Mouse (Mus musculus): Measurements from ENCODE around the gene Haus3. TPM values are rescaled to one million over a fixed set of nuclear protein-coding genes. Genes with fewer than 3 reads are reported as not detected.

Gene Haus3
- polyA plus RNA-seq, 1 experiment from 2014 or later = 52.5 TPM

GRCm38 (mm10) chr5:34174550-34175402, 5.4 kb upstream of the Haus3 start:
- Histone ChIP-seq H3K27ac (no peak overlapping the region), H3K27me3 (no peaks in the 10 kb centered on the region), H3K4me1 (replicated peaks) (peaks cover 8% of the 10 kb centered on the region; the same call in 1 of the 2 replicates), H3K4me3 (replicated peaks) (no peak overlapping the region), H3K9ac (replicated peaks) (0 out of 2 replicates have a peak overlapping the region, but pooled peaks have one; percentile 34), H3K36me3 (peaks cover 68% of the 10 kb centered on the region), H3K9me3 (no peaks in the 10 kb centered on the region), H3K4me2 (no peak overlapping the region)
- 77% methylated on average over 5 of the region's 5 CpGs for WGBS
- no peak for ATAC-seq (ENCODE audit: insufficient number of reproducible peaks, insufficient read depth, low FRiP score, low TSS enrichment, low read depth)

GRCm38 (mm10) chr5:34174021-34174420, 4.7 kb upstream of the Haus3 start:
- WGBS = 78% methylated on average over 2 of the region's 2 CpGs
- no peaks in the 10 kb centered on the region for H3K27me3 ChIP-seq
- no peak for ATAC-seq (ENCODE audit: insufficient number of reproducible peaks, insufficient read depth, low FRiP score, low TSS enrichment, low read depth)
- H3K36me3 ChIP-seq = peaks cover 68% of the 10 kb centered on the region
- no peak overlapping the region for H3K4me2 ChIP-seq
- H3K4me1 ChIP-seq (replicated peaks) = peaks cover 9% of the 10 kb centered on the region; the same call in 1 of the 2 replicates
- H3K27ac ChIP-seq = no peak overlapping the region
- H3K4me3 ChIP-seq (replicated peaks) = no peak overlapping the region
- no peaks in the 10 kb centered on the region for H3K9me3 ChIP-seq
- no peak overlapping the region for H3K9ac ChIP-seq (replicated peaks)

- H3K27ac ChIP-seq = peak overlapping the region; percentile 62
- H3K4me2 ChIP-seq = no peak overlapping the region
- 91% methylated on average over 4 of the region's 4 CpGs for WGBS
- H3K9ac ChIP-seq (replicated peaks) = no peak overlapping the region
- H3K4me3 ChIP-seq (replicated peaks) = no peak overlapping the region
- ATAC-seq (ENCODE audit: insufficient number of reproducible peaks, insufficient read depth, low FRiP score, low TSS enrichment, low read depth) = no peak
- peaks cover 18% of the 10 kb centered on the region for H3K4me1 ChIP-seq (replicated peaks)
- peaks cover 38% of the 10 kb centered on the region for H3K36me3 ChIP-seq
- no peaks in the 10 kb centered on the region for H3K27me3 ChIP-seq
- no peaks in the 10 kb centered on the region for H3K9me3 ChIP-seq
Measured at GRCm38 (mm10) chr5:34170726-34171125, 1.4 kb upstream of the Haus3 start.

GRCm38 (mm10) chr5:34169954-34170353, 627 bp upstream of the Haus3 start:
- ATAC-seq (ENCODE audit: insufficient number of reproducible peaks, insufficient read depth, low FRiP score, low TSS enrichment, low read depth) = no peak
- 79% methylated on average over 3 of the region's 3 CpGs for WGBS
- Histone ChIP-seq H3K4me3 (replicated peaks) (peak overlapping the region; percentile 77), H3K27me3 (no peaks in the 10 kb centered on the region), H3K4me2 (peak overlapping the region; percentile 59), H3K9me3 (no peaks in the 10 kb centered on the region), H3K27ac (peak overlapping the region; percentile 91), H3K4me1 (replicated peaks) (peaks cover 21% of the 10 kb centered on the region), H3K36me3 (peaks cover 31% of the 10 kb centered on the region), H3K9ac (replicated peaks) (no peak overlapping the region; the same call in 1 of the 2 replicates)

GRCm38 (mm10) chr5:34167857-34168256, 1.5 kb downstream of the Haus3 start:
- Histone ChIP-seq H3K9me3 (no peaks in the 10 kb centered on the region), H3K27ac (no peak overlapping the region), H3K36me3 (peaks cover 21% of the 10 kb centered on the region), H3K27me3 (no peaks in the 10 kb centered on the region), H3K4me1 (replicated peaks) (peaks cover 27% of the 10 kb centered on the region), H3K4me2 (peak overlapping the region; percentile 34; the same call in 1 of the 2 replicates), H3K9ac (replicated peaks) (no peak overlapping the region), H3K4me3 (replicated peaks) (no peak overlapping the region)
- 84% methylated on average over 4 of the region's 4 CpGs for WGBS
- ATAC-seq (ENCODE audit: insufficient number of reproducible peaks, insufficient read depth, low FRiP score, low TSS enrichment, low read depth) = no peak

- no peaks in the 10 kb centered on the region for H3K9me3 ChIP-seq
- WGBS = 92% methylated on average over 4 of the region's 4 CpGs
- H3K27ac ChIP-seq = no peak overlapping the region
- no peaks in the 10 kb centered on the region for H3K27me3 ChIP-seq
- H3K36me3 ChIP-seq = peaks cover 25% of the 10 kb centered on the region
- H3K4me3 ChIP-seq (replicated peaks) = no peak overlapping the region
- peaks cover 25% of the 10 kb centered on the region for H3K4me1 ChIP-seq (replicated peaks)
- H3K4me2 ChIP-seq = no peak overlapping the region
- H3K9ac ChIP-seq (replicated peaks) = no peak overlapping the region
- ATAC-seq (ENCODE audit: insufficient number of reproducible peaks, insufficient read depth, low FRiP score, low TSS enrichment, low read depth) = no peak
Measured at GRCm38 (mm10) chr5:34165793-34166192, 3.5 kb downstream of the Haus3 start.

GRCm38 (mm10) chr5:34148476-34148875, 20.9 kb downstream of the Haus3 start:
- H3K4me3 ChIP-seq (replicated peaks) = no peak overlapping the region
- H3K27me3 ChIP-seq = no peaks in the 10 kb centered on the region
- H3K9me3 ChIP-seq = no peaks in the 10 kb centered on the region

GRCm38 (mm10) chr5:34147554-34147953, 21.8 kb downstream of the Haus3 start:
- H3K4me2 ChIP-seq = no peak overlapping the region

More at GRCm38 (mm10) chr5:34148476-34148875, 20.9 kb downstream of the Haus3 start:
- no peak overlapping the region for H3K27ac ChIP-seq
- H3K4me2 ChIP-seq = no peak overlapping the region
- no peaks in the 10 kb centered on the region for H3K4me1 ChIP-seq (replicated peaks)
- H3K36me3 ChIP-seq = peaks cover 9% of the 10 kb centered on the region
- ATAC-seq (ENCODE audit: insufficient number of reproducible peaks, insufficient read depth, low FRiP score, low TSS enrichment, low read depth) = no peak
- no peak overlapping the region for H3K9ac ChIP-seq (replicated peaks)

GRCm38 (mm10) chr5:34139751-34140150, 29.6 kb downstream of the Haus3 start:
- no peaks in the 10 kb centered on the region for H3K9me3 ChIP-seq
- H3K4me2 ChIP-seq = no peak overlapping the region
- no peak overlapping the region for H3K27ac ChIP-seq
- no peak for ATAC-seq (ENCODE audit: insufficient number of reproducible peaks, insufficient read depth, low FRiP score, low TSS enrichment, low read depth)
- H3K9ac ChIP-seq (replicated peaks) = no peak overlapping the region
- WGBS = 3% methylated on average over 1 of the region's 1 CpGs
- H3K36me3 ChIP-seq = no peaks in the 10 kb centered on the region
- H3K4me1 ChIP-seq (replicated peaks) = no peaks in the 10 kb centered on the region
- H3K27me3 ChIP-seq = no peaks in the 10 kb centered on the region
- H3K4me3 ChIP-seq (replicated peaks) = no peak overlapping the region

More at GRCm38 (mm10) chr5:34147554-34147953, 21.8 kb downstream of the Haus3 start:
- Histone ChIP-seq H3K36me3 (peaks cover 3% of the 10 kb centered on the region; the same call in 1 of the 2 replicates), H3K9ac (replicated peaks) (no peak overlapping the region), H3K4me3 (replicated peaks) (no peak overlapping the region), H3K27ac (no peak overlapping the region), H3K27me3 (no peaks in the 10 kb centered on the region), H3K9me3 (no peaks in the 10 kb centered on the region), H3K4me1 (replicated peaks) (no peaks in the 10 kb centered on the region)
- 91% methylated on average over 3 of the region's 3 CpGs for WGBS
- ATAC-seq (ENCODE audit: insufficient number of reproducible peaks, insufficient read depth, low FRiP score, low TSS enrichment, low read depth) = no peak

- Histone ChIP-seq H3K4me1 (replicated peaks) (no peaks in the 10 kb centered on the region), H3K9ac (replicated peaks) (no peak overlapping the region), H3K36me3 (no peaks in the 10 kb centered on the region), H3K27me3 (no peaks in the 10 kb centered on the region), H3K27ac (no peak overlapping the region), H3K4me2 (no peak overlapping the region), H3K4me3 (replicated peaks) (no peak overlapping the region), H3K9me3 (no peaks in the 10 kb centered on the region)
- no peak for ATAC-seq (ENCODE audit: insufficient number of reproducible peaks, insufficient read depth, low FRiP score, low TSS enrichment, low read depth)
- whole genome bisulfite sequencing = 79% methylated on average over 2 of the region's 2 CpGs
Measured at GRCm38 (mm10) chr5:34132731-34133130, 36.6 kb downstream of the Haus3 start.

GRCm38 (mm10) chr5:34124131-34124530, 45.2 kb downstream of the Haus3 start:
- H3K27me3 ChIP-seq = no peaks in the 10 kb centered on the region

More at GRCm38 (mm10) chr5:34124131-34124530, 45.2 kb downstream of the Haus3 start:
- 5% methylated on average over 1 of the region's 1 CpGs for WGBS
- H3K4me1 ChIP-seq (replicated peaks) = no peaks in the 10 kb centered on the region
- no peak overlapping the region for H3K4me2 ChIP-seq
- H3K36me3 ChIP-seq = no peaks in the 10 kb centered on the region
- no peaks in the 10 kb centered on the region for H3K9me3 ChIP-seq
- no peak overlapping the region for H3K4me3 ChIP-seq (replicated peaks)
- no peak for ATAC-seq (ENCODE audit: insufficient number of reproducible peaks, insufficient read depth, low FRiP score, low TSS enrichment, low read depth)
- no peak overlapping the region for H3K9ac ChIP-seq (replicated peaks)
- no peak overlapping the region for H3K27ac ChIP-seq
